In genomic region chr5:143386797-143387621, GRCm38 (mm10) we compare ENCODE assay signal across 8 mouse cellular contexts. TPM values are rescaled to one million over a fixed set of nuclear protein-coding genes. Genes with fewer than 3 reads are reported as not detected.
DNase-seq lines count a peak whose midpoint lies in the region.

No protein-coding gene starts in this region.

- DNase-seq in thymus, postnatal 4 days = peak; percentile 37
- DNase-seq in thymus, postnatal 36 days = no peak
- DNase-seq in forebrain, embryonic 10.5 days (ENCODE audit: extremely low spot score, low spot score) = no peak
- DNase-seq in kidney, postnatal 14 days = peak; percentile 48
- DNase-seq in midbrain, embryonic 10.5 days (ENCODE audit: low spot score) = peak; percentile 36
- no peak for DNase-seq in right cerebral cortex, postnatal 4 days
- DNase-seq in cerebellum, postnatal 4 days (ENCODE audit: low spot score in 2 of 2) = no peak
- DNase-seq in gastrocnemius, adult 18-20 months (ENCODE audit: low spot score) = no peak

- H3K4me3 ChIP-seq in forebrain, embryonic 10.5 days = peak overlapping the region; percentile 49
- peak overlapping the region; percentile 52 for H3K4me3 ChIP-seq in midbrain, embryonic 10.5 days

- H3K36me3 ChIP-seq in forebrain, embryonic 10.5 days (replicated peaks) = no peaks in the 10 kb centered on the region
- no peaks in the 10 kb centered on the region for H3K36me3 ChIP-seq in midbrain, embryonic 10.5 days

- whole genome bisulfite sequencing in forebrain, embryonic 10.5 days = 8% methylated on average over 39 of the region's 39 CpGs
- WGBS in midbrain, embryonic 10.5 days = 10% methylated on average over 39 of the region's 39 CpGs

- no peaks in the 10 kb centered on the region for H3K9me3 ChIP-seq in forebrain, embryonic 10.5 days
- H3K9me3 ChIP-seq in midbrain, embryonic 10.5 days (replicated peaks) = no peaks in the 10 kb centered on the region

- H3K27me3 ChIP-seq in forebrain, embryonic 10.5 days (ENCODE audit: poor library complexity, severe bottlenecking) = peaks cover 59% of the 10 kb centered on the region
- peaks cover 53% of the 10 kb centered on the region for H3K27me3 ChIP-seq in midbrain, embryonic 10.5 days (ENCODE audit: low read depth, poor library complexity, severe bottlenecking)

- H3K27ac ChIP-seq in forebrain, embryonic 10.5 days = no peak overlapping the region
- H3K27ac ChIP-seq in midbrain, embryonic 10.5 days (replicated peaks) = 0 out of 2 replicates have a peak overlapping the region, but pooled peaks have one; percentile 13

- peaks cover 11% of the 10 kb centered on the region for H3K4me1 ChIP-seq in forebrain, embryonic 10.5 days
- peaks cover 12% of the 10 kb centered on the region for H3K4me1 ChIP-seq in midbrain, embryonic 10.5 days

RNA-seq across cellular contexts. Expression of gene Kdelr2, which starts 16.6 kb away (rescaled TPM):
- 200 and 201 TPM in 2 replicates for polyA plus RNA-seq in forebrain, embryonic 10.5 days (2016; fragmentation: Nextera tagmentation; extraction: Ambion mirVana)
- 191 and 203 TPM in 2 replicates for polyA plus RNA-seq in midbrain, embryonic 10.5 days (2016; fragmentation: Nextera tagmentation; extraction: Ambion mirVana)
- total RNA-seq in gastrocnemius, adult 18-20 months (2021) = 10 to 100 TPM; 32.2 to 32.5 TPM

RNA-seq across cellular contexts. Expression of gene Grid2ip, which starts 29.9 kb away (rescaled TPM):
- 0.19 and 0.37 TPM in 2 replicates for polyA plus RNA-seq in forebrain, embryonic 10.5 days (2016; fragmentation: Nextera tagmentation; extraction: Ambion mirVana)
- 0.05 and 0.14 TPM in 2 replicates for polyA plus RNA-seq in midbrain, embryonic 10.5 days (2016; fragmentation: Nextera tagmentation; extraction: Ambion mirVana)
- total RNA-seq in gastrocnemius, adult 18-20 months (2021) = not detected

RNA-seq across cellular contexts. Expression of gene Zdhhc4, which starts 58.0 kb away (rescaled TPM):
- polyA plus RNA-seq in forebrain, embryonic 10.5 days (2016; fragmentation: Nextera tagmentation; extraction: Ambion mirVana) = 70.2 and 70.9 TPM in 2 replicates
- 64.8 and 72.9 TPM in 2 replicates for polyA plus RNA-seq in midbrain, embryonic 10.5 days (2016; fragmentation: Nextera tagmentation; extraction: Ambion mirVana)
- total RNA-seq in gastrocnemius, adult 18-20 months (2021) = 10 to 100 TPM; 34.7 to 38.1 TPM

Comparison
In these comparisons a context has a peak if more than half of its experiments do, and no peak if none do; other contexts are left out.
1. DNase-seq: peak in thymus, postnatal 4 days (single experiment), kidney, postnatal 14 days (single experiment) and midbrain, embryonic 10.5 days (single experiment); none in thymus, postnatal 36 days (0 of 2), forebrain, embryonic 10.5 days (single experiment), right cerebral cortex, postnatal 4 days (single experiment), cerebellum, postnatal 4 days (0 of 2) and gastrocnemius, adult 18-20 months (single experiment).